Mouse (Mus musculus) thymus, adult 18-20 months (tissue): ENCODE data around the gene Olah.

Source experiments
- DNase-seq, 2 experiments: peaks; one replicate each; pipeline ENCODE4 v3.0.0; 2022; ENCODE audit warnings: mixed read lengths in 2 of 2

Olah gene

GRCm38 (mm10) chr2:3348919-3349318 lies 48.1 kb downstream of the Olah start:
- no peak for DNase-seq

GRCm38 (mm10) chr2:3348422-3348821 lies 48.6 kb downstream of the Olah start:
- DNase-seq = no peak

GRCm38 (mm10) chr2:3335611-3336301 lies 61.3 kb downstream of the Olah start, which contains the start of gene Acbd7:
Acbd7 (plus strand) TSS chr2:3336168.
- peak; percentile 37 to 46 for DNase-seq

- DNase-seq = no peak
Measured at GRCm38 (mm10) chr2:3333761-3334160, 63.2 kb downstream of the Olah start.

GRCm38 (mm10) chr2:3332484-3333242 lies 64.3 kb downstream of the Olah start, which contains the start of gene Rpp38:
Rpp38 (minus strand) TSS chr2:3332643.
- DNase-seq = peak; percentile 98 to 99

GRCm38 (mm10) chr2:3332056-3332455 lies 65.0 kb downstream of the Olah start:
- DNase-seq = no peak

- no peak for DNase-seq
Measured at GRCm38 (mm10) chr2:3331071-3331703, 65.8 kb downstream of the Olah start.

GRCm38 (mm10) chr2:3327351-3327750 lies 69.7 kb downstream of the Olah start:
- no peak for DNase-seq

- no peak for DNase-seq
Measured at GRCm38 (mm10) chr2:3326547-3326946, 70.5 kb downstream of the Olah start.

- DNase-seq = no peak
Measured at GRCm38 (mm10) chr2:3324381-3325130, 72.5 kb downstream of the Olah start.

GRCm38 (mm10) chr2:3323132-3323531 lies 73.9 kb downstream of the Olah start:
- no peak for DNase-seq

GRCm38 (mm10) chr2:3305426-3306025 lies 91.5 kb downstream of the Olah start:
- no peak for DNase-seq

- no peak for DNase-seq
Measured at GRCm38 (mm10) chr2:3295826-3296225, 101.2 kb downstream of the Olah start.

GRCm38 (mm10) chr2:3292170-3292569 lies 104.8 kb downstream of the Olah start:
- no peak for DNase-seq
